Mouse (Mus musculus): ENCODE data around the gene Gm14685. TPM values are rescaled to one million over a fixed set of nuclear protein-coding genes. Genes with fewer than 3 reads are reported as not detected.

Gene Gm14685
- polyA plus RNA-seq, 1 experiment from 2014 or later, result 0.61 TPM

Other genes with a start within 250 kb of the Gm14685 start
- gene Cetn2, start 198.6 kb upstream of the Gm14685 start, polyA plus RNA-seq (2014; fragmentation: Nextera tagmentation; extraction: Ambion mirVana), result 83.7 and 85.9 TPM in 2 replicates
- gene Nsdhl, start 198.5 kb upstream of the Gm14685 start, polyA plus RNA-seq (2014; fragmentation: Nextera tagmentation; extraction: Ambion mirVana), result 48.1 and 48.8 TPM in 2 replicates
- gene Zfp185, start 129.7 kb upstream of the Gm14685 start, polyA plus RNA-seq (2014; fragmentation: Nextera tagmentation; extraction: Ambion mirVana), result 0.39 and 0.71 TPM in 2 replicates
- not detected in 2 replicates for gene Pnma5, start 79.9 kb upstream of the Gm14685 start, polyA plus RNA-seq (2014; fragmentation: Nextera tagmentation; extraction: Ambion mirVana)
- gene Pnma3, start 52.3 kb upstream of the Gm14685 start, polyA plus RNA-seq (2014; fragmentation: Nextera tagmentation; extraction: Ambion mirVana), result 1.8 and 2.1 TPM in 2 replicates
- gene Xlr4a, start 34.6 kb upstream of the Gm14685 start, polyA plus RNA-seq (2014; fragmentation: Nextera tagmentation; extraction: Ambion mirVana), result 0.62 TPM in 1 of 2 replicates, not detected in the other
- 2.9 and 4.7 TPM in 2 replicates for gene Xlr3a, start 20.0 kb upstream of the Gm14685 start, polyA plus RNA-seq (2014; fragmentation: Nextera tagmentation; extraction: Ambion mirVana)
- not detected in 2 replicates for gene Xlr5b, start 31.7 kb downstream of the Gm14685 start, polyA plus RNA-seq (2014; fragmentation: Nextera tagmentation; extraction: Ambion mirVana)
- gene DXBay18, start 32.4 kb downstream of the Gm14685 start, polyA plus RNA-seq (2014; fragmentation: Nextera tagmentation; extraction: Ambion mirVana), result 0.72 and 0.86 TPM in 2 replicates
- not detected in 2 replicates for gene Spin2d, start 59.9 kb downstream of the Gm14685 start, polyA plus RNA-seq (2014; fragmentation: Nextera tagmentation; extraction: Ambion mirVana)
- gene Xlr3b, start 75.2 kb downstream of the Gm14685 start, polyA plus RNA-seq (2014; fragmentation: Nextera tagmentation; extraction: Ambion mirVana), result 7.7 and 16.2 TPM in 2 replicates
- 0.38 TPM in 1 of 2 replicates, not detected in the other for gene Xlr4b, start 97.3 kb downstream of the Gm14685 start, polyA plus RNA-seq (2014; fragmentation: Nextera tagmentation; extraction: Ambion mirVana)
- 30.3 and 34.9 TPM in 2 replicates for gene F8a, start 111.2 kb downstream of the Gm14685 start, polyA plus RNA-seq (2014; fragmentation: Nextera tagmentation; extraction: Ambion mirVana)
- gene Xlr4c, start 126.1 kb downstream of the Gm14685 start, polyA plus RNA-seq (2014; fragmentation: Nextera tagmentation; extraction: Ambion mirVana), result 0.28 TPM in 1 of 2 replicates, not detected in the other
- 0.19 and 0.25 TPM in 2 replicates for gene Xlr3c, start 148.3 kb downstream of the Gm14685 start, polyA plus RNA-seq (2014; fragmentation: Nextera tagmentation; extraction: Ambion mirVana)
- gene Xlr5a, start 175.9 kb downstream of the Gm14685 start, polyA plus RNA-seq (2014; fragmentation: Nextera tagmentation; extraction: Ambion mirVana), result not detected in 2 replicates
- gene Xlr5c, start 175.9 kb downstream of the Gm14685 start, polyA plus RNA-seq (2014; fragmentation: Nextera tagmentation; extraction: Ambion mirVana), result not detected in 2 replicates
- not detected in 2 replicates for gene Gm45015, start 219.8 kb downstream of the Gm14685 start, polyA plus RNA-seq (2014; fragmentation: Nextera tagmentation; extraction: Ambion mirVana)
- gene Zfp275, start 225.6 kb downstream of the Gm14685 start, polyA plus RNA-seq (2014; fragmentation: Nextera tagmentation; extraction: Ambion mirVana), result 12.3 and 13.5 TPM in 2 replicates